17 mouse cellular contexts compared by ENCODE assay signal in genomic region chr5:124205211-124205610, GRCm38 (mm10). TPM values are rescaled to one million over a fixed set of nuclear protein-coding genes. Genes with fewer than 3 reads are reported as not detected.
DNase-seq lines count a peak whose midpoint lies in the region; ATAC-seq and TF ChIP-seq lines count a peak whose summit lies in the region.
"Had no signal": no experiment of that assay in that cellular context is flagged by ENCODE, and none has a peak within 500 bp of the region (broad histone marks: within the 10 kb centered on the region; RNA-seq: fewer than 3 reads in every experiment).

No protein-coding gene starts in this region.

- H3K4me3 ChIP-seq in heart, embryonic 13.5 days: no peak overlapping the region
- H3K4me3 ChIP-seq in limb, embryonic 13.5 days: no peak overlapping the region
- H3K4me3 ChIP-seq in limb, embryonic 10.5 days: no peak overlapping the region
- H3K4me3 ChIP-seq in G1E (ENCODE audit: low read depth, low read length): peak overlapping the region; percentile 8; the same call in 1 of the 2 replicates
- H3K4me3 ChIP-seq in brown adipose tissue, adult 24 weeks (ENCODE audit: insufficient read depth, low read depth, low read length): no peak overlapping the region
- H3K4me3 ChIP-seq: hindbrain, embryonic 15.5 days; neural tube, embryonic 12.5 days had no signal

- no peak for DNase-seq in heart, adult 9 months (ENCODE audit: low spot score in 2 of 2)
- DNase-seq in limb, embryonic 10.5 days (ENCODE audit: low spot score): no peak
- DNase-seq in G1E (ENCODE audit: low spot score): no peak
- no peak for DNase-seq in right cerebral cortex, postnatal 14 days
- DNase-seq: cerebellum, adult 9-11 months; kidney, adult 11 months; kidney, postnatal 36 days; layer of hippocampus, adult 9-11 months; lung, adult 2 months; thymus, postnatal 14 days had no signal

- peak overlapping the region; percentile 98 for H3K27ac ChIP-seq in heart, embryonic 13.5 days (replicated peaks)
- no peak overlapping the region for H3K27ac ChIP-seq in limb, embryonic 13.5 days
- no peak overlapping the region for H3K27ac ChIP-seq in limb, embryonic 10.5 days
- H3K27ac ChIP-seq in brown adipose tissue, adult 24 weeks (replicated peaks; ENCODE audit: low read depth, low read length): peak overlapping the region; percentile 87
- H3K27ac ChIP-seq: hindbrain, embryonic 15.5 days; neural tube, embryonic 12.5 days had no signal

- H3K4me1 ChIP-seq in heart, embryonic 13.5 days: peaks cover 95% of the 10 kb centered on the region
- peaks cover 32% of the 10 kb centered on the region for H3K4me1 ChIP-seq in limb, embryonic 13.5 days
- H3K4me1 ChIP-seq in limb, embryonic 10.5 days: peaks cover 62% of the 10 kb centered on the region
- peaks cover 93% of the 10 kb centered on the region for H3K4me1 ChIP-seq in G1E (ENCODE audit: insufficient read depth, low read depth, low read length)
- H3K4me1 ChIP-seq in brown adipose tissue, adult 24 weeks (ENCODE audit: control insufficient read depth, insufficient read depth, insufficient read length, low read length): peaks cover 64% of the 10 kb centered on the region

- no peak overlapping the region for H3K4me2 ChIP-seq in heart, embryonic 13.5 days
- no peak overlapping the region for H3K4me2 ChIP-seq in limb, embryonic 13.5 days (replicated peaks)
- H3K4me2 ChIP-seq: hindbrain, embryonic 15.5 days; neural tube, embryonic 12.5 days had no signal

- H3K36me3 ChIP-seq in heart, embryonic 13.5 days: no peaks in the 10 kb centered on the region
- peaks cover under 1% of the 10 kb centered on the region; the same call in 1 of the 2 replicates for H3K36me3 ChIP-seq in limb, embryonic 13.5 days
- no peaks in the 10 kb centered on the region for H3K36me3 ChIP-seq in limb, embryonic 10.5 days
- H3K36me3 ChIP-seq in G1E (replicated peaks): peaks cover 65% of the 10 kb centered on the region
- H3K36me3 ChIP-seq: hindbrain, embryonic 15.5 days; neural tube, embryonic 12.5 days had no signal

- H3K9ac ChIP-seq in heart, embryonic 13.5 days: peak overlapping the region; percentile 75; the same call in 1 of the 2 replicates
- H3K9ac ChIP-seq in limb, embryonic 13.5 days: 0 out of 2 replicates have a peak overlapping the region, but pooled peaks have one; percentile 25
- H3K9ac ChIP-seq: hindbrain, embryonic 15.5 days; neural tube, embryonic 12.5 days had no signal

- no peak for TF ChIP-seq CTCF in G1E (IDR thresholded peaks at IDR 0.05; ENCODE audit: low read depth, low read length)

- WGBS in heart, embryonic 13.5 days: 75% methylated on average over 9 of the region's 9 CpGs
- WGBS in limb, embryonic 13.5 days: 77% methylated on average over 9 of the region's 9 CpGs
- WGBS in limb, embryonic 10.5 days: 81% methylated on average over 9 of the region's 9 CpGs

- no peak for ATAC-seq in heart, embryonic 13.5 days (ENCODE audit: extremely low read depth, insufficient number of reproducible peaks, low FRiP score, low TSS enrichment)
- no peak for ATAC-seq in limb, embryonic 13.5 days (ENCODE audit: low FRiP score, low read depth)
- ATAC-seq in G1E (ENCODE audit: extremely low read depth, insufficient number of reproducible peaks, low FRiP score, poor library complexity, severe bottlenecking): no peak
- ATAC-seq: forebrain, embryonic 14.5 days; midbrain, embryonic 16.5 days had no signal

- H3K9me3 ChIP-seq in heart, embryonic 13.5 days: no peaks in the 10 kb centered on the region
- no peaks in the 10 kb centered on the region for H3K9me3 ChIP-seq in limb, embryonic 13.5 days
- no peaks in the 10 kb centered on the region for H3K9me3 ChIP-seq in limb, embryonic 10.5 days (replicated peaks)
- H3K9me3 ChIP-seq in G1E (replicated peaks): no peaks in the 10 kb centered on the region
- H3K9me3 ChIP-seq: hindbrain, embryonic 15.5 days; neural tube, embryonic 12.5 days had no signal

- H3K27me3 ChIP-seq in heart, embryonic 13.5 days (replicated peaks): no peaks in the 10 kb centered on the region
- no peaks in the 10 kb centered on the region for H3K27me3 ChIP-seq in limb, embryonic 13.5 days
- no peaks in the 10 kb centered on the region for H3K27me3 ChIP-seq in limb, embryonic 10.5 days (ENCODE audit: low read depth, poor library complexity, severe bottlenecking)
- no peaks in the 10 kb centered on the region for H3K27me3 ChIP-seq in G1E (ENCODE audit: insufficient read depth, low read length)
- H3K27me3 ChIP-seq: hindbrain, embryonic 15.5 days; neural tube, embryonic 12.5 days had no signal

RNA-seq across cellular contexts. Expression of gene Pitpnm2, which starts 44.3 kb away (rescaled TPM):
- 5.1 and 6.6 TPM in 2 replicates for polyA plus RNA-seq in heart, embryonic 13.5 days (2015; fragmentation: Nextera tagmentation; extraction: Ambion mirVana)
- 3.5 and 4.2 TPM in 2 replicates for polyA plus RNA-seq in limb, embryonic 13.5 days (2015; fragmentation: Nextera tagmentation; extraction: Ambion mirVana)
- 2.0 and 2.4 TPM in 2 replicates for polyA plus RNA-seq in limb, embryonic 10.5 days (2016; fragmentation: Nextera tagmentation; extraction: Ambion mirVana)
- total RNA-seq in G1E (2014; fragmentation: Nextera tagmentation) (35.6 and 37.6 TPM in 2 replicates), G1E (2017) (9.0 and 9.2 TPM in 2 replicates)
- polyA plus RNA-seq in G1E (2012): 24.1 and 25.2 TPM in 2 replicates
- 20.3 and 21.8 TPM in 2 replicates for polyA plus RNA-seq in brown adipose tissue, adult 24 weeks (2012; ENCODE audit: insufficient read depth, insufficient read length, missing spikeins)

Comparison
In these comparisons a context has a peak if more than half of its experiments do, and no peak if none do; other contexts are left out.
1. H3K27ac ChIP-seq: peak in heart, embryonic 13.5 days (single experiment) and brown adipose tissue, adult 24 weeks (single experiment); none in limb, embryonic 13.5 days (single experiment) and limb, embryonic 10.5 days (single experiment).